Mouse (Mus musculus): Measurements from ENCODE around the gene Hlcs.

DNA sequence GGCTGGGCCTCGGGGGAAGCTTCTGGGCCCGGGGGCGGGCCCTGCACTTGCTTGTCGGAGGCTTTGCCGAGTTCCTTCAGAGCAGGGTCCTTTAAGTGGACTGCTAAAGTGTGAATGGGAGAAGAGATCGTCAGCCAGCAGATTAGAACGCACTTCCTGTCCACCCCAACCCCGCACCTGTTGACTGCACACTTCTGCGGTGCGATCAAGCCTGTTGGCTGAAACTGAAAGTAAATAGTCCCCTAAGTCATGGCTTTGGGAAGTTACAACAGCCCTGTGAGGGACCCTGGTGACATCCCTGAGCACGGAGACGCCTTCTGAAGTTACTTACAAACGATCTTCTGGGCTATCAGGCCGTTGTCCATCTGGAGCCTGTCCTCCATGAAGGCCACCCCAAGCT is 45.2 kb downstream of the Hlcs start:
- TF ChIP-seq POLR2A (IDR thresholded peaks at IDR 0.05; ENCODE audit: borderline replicate concordance, extremely low read depth, low read depth, low read length): no peak
- TF ChIP-seq CTCF (IDR thresholded peaks at IDR 0.05; ENCODE audit: insufficient read depth, low read length): no peak

Measured in lung, adult 2 months (tissue).